Mouse (Mus musculus): ENCODE measurements around the gene Pcgf2.

The Pcgf2 gene

DNA sequence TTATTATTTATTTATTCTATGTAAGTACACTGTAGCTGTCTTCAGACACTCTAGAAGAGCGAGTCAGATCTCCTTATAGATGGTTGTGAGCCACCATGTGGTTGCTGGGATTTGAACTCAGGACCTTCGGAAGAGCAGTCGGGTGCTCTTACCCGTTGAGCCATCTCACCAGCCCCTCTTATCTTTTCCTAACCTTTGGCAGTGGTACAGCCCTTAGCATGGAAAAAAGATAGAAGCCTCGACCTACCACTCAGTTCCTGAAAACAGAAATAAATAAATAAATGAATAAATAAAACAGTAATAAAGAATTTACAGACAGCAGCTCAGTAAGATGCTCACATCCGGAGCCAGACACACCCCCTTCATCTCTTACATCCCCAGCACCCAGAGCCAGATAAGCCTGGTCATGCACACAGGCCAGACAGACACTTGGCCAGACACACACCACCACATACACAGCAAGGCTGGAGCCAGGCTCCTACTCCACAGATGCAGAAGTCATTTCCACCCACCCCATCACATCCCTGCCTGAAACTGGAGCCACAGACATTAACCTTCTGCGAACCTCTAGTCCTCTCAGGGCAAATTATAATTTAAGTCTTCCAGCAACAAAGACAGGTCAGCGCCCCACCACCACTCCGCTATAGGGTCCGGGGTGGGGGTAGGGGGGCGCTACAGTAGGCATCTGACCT lies 3.0 kb downstream of the Pcgf2 start:
- intact Hi-C loops (cut with DNase I): no loop called here

- intact Hi-C loops (cut with DNase I): no loop called here
Observed at GRCm38 (mm10) chr11:97696669-97697068, 3.6 kb downstream of the Pcgf2 start.

- intact Hi-C loops (cut with DNase I): no loop called here
Observed at GRCm38 (mm10) chr11:97695712-97696401, 4.4 kb downstream of the Pcgf2 start.

DNA sequence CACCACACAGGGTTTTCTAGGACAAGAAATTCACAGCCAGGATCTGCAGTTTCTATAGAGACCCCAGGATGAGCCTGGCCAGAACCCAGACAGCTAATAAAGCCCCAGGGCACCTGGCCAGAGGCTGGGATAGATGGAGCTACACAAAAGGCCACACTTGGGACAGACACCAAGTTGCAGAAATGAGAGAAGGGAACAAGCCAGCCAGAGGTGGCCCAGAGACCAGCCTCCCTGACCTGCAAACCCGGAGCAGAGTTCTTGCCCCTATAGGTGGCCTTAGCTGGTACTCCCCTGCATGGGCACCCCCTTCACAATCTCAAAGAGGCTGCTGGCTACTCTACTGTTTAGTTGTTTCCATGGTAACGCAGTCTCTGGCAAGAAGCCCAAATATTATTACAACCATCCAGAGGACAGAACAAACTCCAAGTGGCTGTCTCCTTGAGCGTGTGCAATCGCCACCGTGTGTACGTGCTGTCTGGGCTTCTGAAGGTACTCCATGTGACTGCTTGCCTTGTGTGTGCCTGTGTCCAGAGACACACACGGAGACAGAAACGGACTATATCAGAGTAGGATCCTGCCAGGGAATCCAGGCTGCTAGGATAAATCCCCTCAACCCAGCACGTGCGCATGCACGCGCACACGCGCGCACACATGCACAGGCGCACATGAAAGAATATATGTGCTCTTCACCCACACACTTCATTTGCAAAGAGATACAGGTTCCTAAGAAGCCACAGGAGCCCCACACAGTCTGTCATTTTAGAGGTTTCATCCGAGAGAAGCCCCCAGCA lies 5.2 kb downstream of the Pcgf2 start:
- intact Hi-C loops (cut with DNase I): no loop called here

DNA sequence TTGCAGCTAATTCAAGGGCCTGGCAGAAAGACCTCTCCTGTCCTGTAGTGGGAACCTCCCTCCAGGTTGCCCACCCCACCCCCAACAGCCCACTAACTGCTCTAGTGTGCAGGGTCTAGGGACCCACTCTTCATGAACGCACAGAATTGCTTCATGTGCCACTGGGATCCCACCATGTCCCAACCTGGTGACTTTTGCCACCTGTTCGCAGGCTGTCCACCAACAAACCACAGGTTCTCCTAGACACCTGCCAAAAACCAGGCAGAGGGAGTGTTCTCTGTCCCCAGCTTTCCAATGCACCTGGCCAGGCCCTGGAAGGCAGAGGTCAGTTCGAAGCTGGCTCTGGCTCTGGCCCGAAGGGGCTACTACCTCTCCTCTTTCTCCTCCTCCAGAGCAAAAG lies 5.9 kb downstream of the Pcgf2 start:
- intact Hi-C loops (cut with DNase I): no loop called here

DNA sequence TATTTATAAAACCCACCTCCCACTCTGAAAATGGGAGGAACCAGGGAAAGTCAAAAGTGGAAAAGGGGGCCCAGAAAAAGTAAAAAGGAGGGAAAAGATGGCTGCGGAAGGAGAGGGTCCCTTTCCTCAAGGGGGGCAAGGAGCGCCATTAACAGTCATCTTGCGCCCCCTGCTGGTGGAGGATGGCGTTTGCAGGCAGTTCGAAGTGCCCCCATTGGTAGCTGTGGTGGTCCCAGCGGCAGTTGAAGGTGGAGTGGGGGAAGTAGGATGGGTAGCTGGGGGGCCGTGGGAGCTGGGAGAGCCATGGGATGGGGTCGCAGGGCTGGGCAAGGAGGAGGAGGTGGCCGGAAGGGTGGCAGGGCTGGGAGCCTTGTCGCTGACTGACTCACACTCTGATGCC lies 10.4 kb downstream of the Pcgf2 start:
- intact Hi-C loops (cut with DNase I): loop anchor here (2.0 kb wide), 1 partner anchor 45 kb away; no protein-coding TSS in a partner anchor

- intact Hi-C loops (cut with DNase I): no loop called here
Observed at GRCm38 (mm10) chr11:97687061-97687460, 13.2 kb downstream of the Pcgf2 start.

GRCm38 (mm10) chr11:97686322-97686908 lies 13.9 kb downstream of the Pcgf2 start:
- intact Hi-C loops (cut with DNase I): no loop called here

GRCm38 (mm10) chr11:97685613-97686321 lies 14.5 kb downstream of the Pcgf2 start, which contains the start of gene Cisd3:
Cisd3 (plus strand) TSS chr11:97685826.
- intact Hi-C loops (cut with DNase I): no loop called here

DNA sequence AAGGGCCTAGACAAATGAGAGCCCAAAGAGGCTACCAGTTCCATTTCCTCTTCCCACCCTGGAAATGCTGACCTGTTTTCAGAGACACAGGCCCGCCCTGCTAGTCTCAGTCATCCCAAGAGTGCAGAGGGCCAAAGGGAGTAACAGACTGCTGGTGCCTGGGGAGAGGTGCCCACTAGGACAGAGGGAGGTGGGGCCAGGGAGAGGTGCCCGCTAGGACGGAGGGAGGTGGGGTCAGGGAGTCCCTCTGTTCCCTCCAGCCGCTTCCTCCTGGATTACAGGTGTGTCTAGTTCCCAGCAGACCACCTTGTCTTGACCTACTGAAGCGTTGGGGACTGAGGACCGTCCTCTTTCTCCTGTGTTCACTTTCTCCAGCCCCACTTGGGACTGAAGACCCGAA lies 15.5 kb downstream of the Pcgf2 start:
- intact Hi-C loops (cut with DNase I): no loop called here

- intact Hi-C loops (cut with DNase I): no loop called here
Observed at GRCm38 (mm10) chr11:97684063-97684680, 16.1 kb downstream of the Pcgf2 start.

GRCm38 (mm10) chr11:97682504-97683055 lies 17.7 kb downstream of the Pcgf2 start:
- intact Hi-C loops (cut with DNase I): no loop called here

DNA sequence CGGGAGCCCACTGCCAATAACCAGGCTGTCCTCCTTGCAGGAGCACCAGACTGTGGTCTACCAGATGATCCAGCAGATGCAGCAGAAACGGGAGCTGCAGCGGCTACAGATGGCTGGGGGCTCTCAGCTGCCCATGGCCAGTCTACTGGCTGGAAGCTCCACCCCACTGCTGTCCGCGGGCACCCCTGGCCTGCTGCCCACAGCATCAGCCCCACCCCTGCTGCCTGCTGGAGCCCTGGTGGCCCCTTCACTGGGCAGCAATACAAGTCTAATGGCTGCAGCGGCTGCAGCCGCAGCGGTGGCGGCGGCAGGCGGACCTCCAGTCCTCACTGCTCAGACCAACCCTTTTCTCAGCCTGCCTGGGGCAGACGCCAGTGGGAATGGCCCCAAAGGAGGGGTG lies 19.9 kb downstream of the Pcgf2 start:
- intact Hi-C loops (cut with DNase I): no loop called here

DNA sequence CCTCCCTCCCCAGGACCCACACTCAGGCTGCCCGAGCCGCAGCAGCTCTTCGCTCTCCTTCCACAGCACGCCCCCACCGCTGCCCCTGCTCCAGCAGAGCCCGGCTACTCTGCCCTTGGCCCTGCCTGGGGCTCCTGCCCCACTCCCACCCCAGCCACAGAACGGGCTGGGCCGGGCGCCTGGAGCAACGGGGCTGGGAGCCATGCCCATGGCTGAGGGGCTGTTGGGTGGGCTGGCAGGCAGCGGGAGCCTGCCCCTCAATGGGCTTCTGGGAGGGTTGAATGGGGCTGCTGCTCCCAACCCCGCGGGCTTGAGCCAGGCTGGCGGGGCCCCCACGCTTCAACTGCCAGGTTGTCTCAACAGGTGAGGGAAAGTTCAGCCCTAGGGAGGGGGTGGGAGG lies 22.0 kb downstream of the Pcgf2 start:
- intact Hi-C loops (cut with DNase I): no loop called here

- intact Hi-C loops (cut with DNase I): no loop called here
Observed at GRCm38 (mm10) chr11:97677842-97678241, 22.5 kb downstream of the Pcgf2 start.

- intact Hi-C loops (cut with DNase I): no loop called here
Observed at GRCm38 (mm10) chr11:97677381-97677780, 22.9 kb downstream of the Pcgf2 start.

- intact Hi-C loops (cut with DNase I): no loop called here
Observed at GRCm38 (mm10) chr11:97676050-97676754, 24.1 kb downstream of the Pcgf2 start.

GRCm38 (mm10) chr11:97673148-97673547 lies 27.1 kb downstream of the Pcgf2 start:
- intact Hi-C loops (cut with DNase I): no loop called here

DNA sequence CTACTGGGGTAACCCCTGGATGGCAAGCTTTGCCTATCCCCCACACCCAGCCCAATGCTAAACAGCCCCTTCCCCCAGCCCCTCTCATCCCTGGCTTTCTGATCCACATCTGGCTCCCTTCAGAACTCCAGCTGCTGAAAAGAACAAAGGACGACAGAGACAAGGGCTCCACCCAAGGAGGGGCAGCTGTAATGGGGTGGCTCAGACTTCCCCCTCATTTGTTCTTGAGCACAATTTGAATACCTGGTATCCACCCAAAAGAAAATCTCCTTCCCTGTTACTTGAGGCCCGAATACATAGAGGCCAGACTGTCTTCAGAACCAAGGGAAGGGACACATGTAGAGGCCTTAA lies 29.1 kb downstream of the Pcgf2 start:
- intact Hi-C loops (cut with DNase I): no loop called here

All from adrenal gland (tissue).